Mouse (Mus musculus): Measurements from ENCODE around the gene Slc27a5.

DNA sequence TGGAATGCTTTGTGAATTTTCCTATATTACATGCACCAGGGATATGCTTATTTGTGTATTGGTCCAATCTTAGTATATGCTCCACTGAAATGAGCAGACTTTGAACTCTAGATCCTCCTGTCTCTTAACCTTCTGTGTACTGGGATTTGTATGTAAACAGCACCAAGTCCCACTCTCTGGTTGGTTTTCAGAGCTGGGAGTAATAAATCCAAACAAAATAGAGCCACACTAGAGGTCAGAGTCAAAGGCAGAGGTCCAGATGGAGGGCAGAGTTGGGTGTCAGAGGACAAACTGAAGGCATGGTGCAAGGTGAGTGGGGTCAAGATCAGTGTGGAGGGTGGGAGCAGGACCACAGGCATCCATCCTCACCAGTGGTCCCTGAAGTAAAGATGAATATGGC lies 2.1 kb downstream of the Slc27a5 start:
- TF ChIP-seq ETS1 (conservative IDR thresholded peaks at IDR 0.05; ENCODE audit: low read depth, low read length) (no peak), ZNF384 (IDR thresholded peaks at IDR 0.05; ENCODE audit: low read depth, low read length) (no peak), TBP (conservative IDR thresholded peaks at IDR 0.05; ENCODE audit: low read depth, low read length) (no peak), POLR2A (IDR thresholded peaks at IDR 0.05; ENCODE audit: low read depth, low read length) (no peak), MXI1 (IDR thresholded peaks at IDR 0.05; ENCODE audit: low read depth, low read length) (no peak), USF1 (IDR thresholded peaks at IDR 0.05; ENCODE audit: low read depth, low read length) (no peak)
